Mouse (Mus musculus) urinary bladder, postnatal 36 days (tissue): ENCODE measurements around the gene Cryba4.

ENCODE experiments used
- DNase-seq, 2 experiments: peaks; one replicate each; pipeline ENCODE4 v3.0.0; 2022; ENCODE audit warnings: low spot score in 2 of 2, mixed read lengths in 1 of 2

Cryba4 gene

DNA sequence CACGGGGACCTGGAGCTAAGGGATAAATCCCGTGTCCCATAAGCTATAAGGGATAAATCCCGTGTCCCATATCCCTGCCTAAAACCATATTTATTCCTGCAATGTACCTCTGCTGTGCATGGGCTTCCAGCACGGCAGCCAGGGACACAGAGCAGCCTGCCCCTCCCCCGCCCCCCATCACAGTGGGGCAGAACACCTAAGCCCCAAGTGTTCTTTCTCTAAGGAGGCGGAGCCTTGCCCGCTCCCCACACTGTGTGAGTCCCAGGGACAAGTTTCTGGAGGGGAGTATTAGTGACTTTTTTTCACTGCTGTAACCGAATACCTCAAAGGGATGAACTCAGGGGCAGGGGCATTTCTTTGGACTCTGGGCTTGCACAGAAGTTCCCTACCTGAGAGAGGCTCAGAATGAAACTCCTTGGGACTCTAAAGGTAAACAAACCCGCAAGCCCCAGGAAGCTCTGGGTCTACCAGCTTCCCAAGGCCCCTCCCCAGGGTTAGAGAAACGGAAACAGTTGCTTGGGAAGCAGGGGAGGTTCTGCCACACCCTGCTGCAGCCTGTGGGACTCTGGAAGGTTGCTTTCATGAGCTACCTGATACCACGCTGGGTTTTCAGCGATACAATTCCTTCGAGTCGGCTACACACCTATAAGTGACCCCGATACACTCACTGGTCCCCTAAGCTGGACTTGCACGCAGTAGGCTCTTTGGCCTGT, 45.6 kb downstream of the Cryba4 start:
- no peak for DNase-seq

DNA sequence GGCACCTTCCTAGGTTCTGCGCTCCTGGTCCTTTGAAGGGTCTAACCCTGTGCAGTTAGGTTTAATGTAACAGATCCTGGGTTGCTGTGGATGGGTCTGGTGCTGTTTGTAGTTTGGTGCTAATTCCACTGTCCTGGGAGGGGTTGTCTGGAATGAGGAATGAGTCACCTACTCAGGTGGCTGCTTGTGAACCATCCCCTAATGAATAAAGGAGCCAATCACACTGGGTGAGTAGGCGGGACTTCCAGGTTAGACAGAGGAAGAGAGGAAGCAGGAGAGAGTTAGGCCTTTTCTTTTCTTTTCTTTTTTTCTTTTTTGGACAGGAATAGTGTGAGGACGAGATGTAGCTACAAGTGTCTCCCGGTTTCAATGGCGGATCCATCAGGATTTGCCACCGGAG, 52.7 kb downstream of the Cryba4 start:
- DNase-seq: no peak
